Mouse (Mus musculus) ES-Bruce4 (cell line): ENCODE measurements at regions not wholly inside any gene's neighbourhood (a gene's known extent, or its start where the extent isn't known, plus 50 kb on each side); places are given as distances from the start of the nearest gene placed in this dataset.

Experiments used
- EP300 ChIP-seq: IDR thresholded peaks from 2 replicates; pipeline ENCODE4 v1.6.1; 2011; ENCODE audit warnings: low read depth, low read length; ENCODE audit not compliant: insufficient read depth
- POLR2A ChIP-seq: IDR thresholded peaks from one replicate; pipeline ENCODE4 v1.8.1; 2011; ENCODE audit warnings: low read length; ENCODE audit not compliant: insufficient read depth

DNA sequence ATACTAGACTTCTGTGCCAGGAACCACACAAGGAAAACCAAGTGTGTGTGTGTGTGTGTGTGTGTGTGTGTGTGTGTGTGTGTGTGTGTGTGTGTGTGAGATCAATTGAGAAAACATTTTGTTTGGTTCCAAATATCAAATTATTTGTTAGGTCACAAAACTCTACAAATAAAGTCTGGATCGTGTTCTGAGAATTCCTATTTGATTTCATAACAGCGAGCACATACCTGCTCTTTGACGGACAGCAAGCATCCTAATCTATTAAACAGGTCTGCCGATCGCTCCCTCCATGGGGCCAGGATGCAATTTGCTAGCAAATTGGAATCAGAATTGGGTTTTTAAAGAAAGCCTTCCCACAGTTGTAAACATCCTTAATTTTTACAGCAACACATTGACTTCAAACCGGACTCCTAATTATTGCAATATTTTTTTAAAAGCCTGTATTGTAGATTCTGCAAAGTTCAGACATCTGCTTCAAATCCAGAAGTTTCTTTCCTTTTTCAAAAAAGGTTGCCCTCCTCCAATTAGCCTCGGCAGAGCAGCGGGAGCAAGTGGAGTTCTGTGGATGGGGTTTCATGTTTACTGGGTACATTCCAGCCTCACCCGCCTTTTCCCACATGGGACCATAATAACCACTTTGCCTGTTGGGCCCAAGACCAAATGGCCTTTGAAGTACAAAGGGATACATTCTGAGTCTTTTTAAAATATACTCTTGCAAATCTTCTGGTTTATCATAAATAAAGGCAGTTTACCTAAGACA, 223.2 kb downstream of the Fam49a start:
- TF ChIP-seq POLR2A (no peak), EP300 (no peak)
